Mouse (Mus musculus): Measurements from ENCODE around the gene Rpap3. TPM values are rescaled to one million over a fixed set of nuclear protein-coding genes. Genes with fewer than 3 reads are reported as not detected.

Rpap3 gene
- polyA plus RNA-seq, 1 experiment: 11.7 TPM

DNA sequence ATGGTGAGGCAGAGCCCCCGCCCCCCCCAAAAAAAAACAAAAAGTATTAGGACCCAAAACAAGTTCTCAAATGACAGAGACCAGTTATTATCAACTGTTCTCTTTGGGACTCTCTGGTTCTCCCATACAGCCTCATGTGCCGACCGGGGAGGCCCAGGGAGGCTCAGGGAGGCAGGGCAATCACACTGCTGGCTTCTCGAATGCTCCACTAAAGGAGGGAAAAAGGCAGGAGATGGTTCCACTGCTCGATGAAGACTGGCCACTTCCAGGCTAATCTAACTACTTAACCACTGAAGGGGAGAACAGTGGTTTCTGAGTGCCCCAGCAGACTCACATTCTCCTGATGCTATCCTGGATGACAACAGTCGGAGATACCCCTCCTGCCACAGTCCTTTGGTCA is 6.9 kb upstream of the Rpap3 start:
- H3K4me2 ChIP-seq (ENCODE audit: low read depth): no peak overlapping the region
- no peaks in the 10 kb centered on the region for H3K79me2 ChIP-seq (ENCODE audit: control insufficient read depth, insufficient read depth)
- no peaks in the 10 kb centered on the region for H3K36me3 ChIP-seq (ENCODE audit: control insufficient read depth, insufficient read depth)
- H3ac ChIP-seq (ENCODE audit: control insufficient read depth, insufficient read length): no peak overlapping the region
- peaks cover 15% of the 10 kb centered on the region for H3K27me3 ChIP-seq (ENCODE audit: control insufficient read depth, insufficient read depth, insufficient read length)
- TF ChIP-seq MYOG (IDR thresholded peaks at IDR 0.05; ENCODE audit: control insufficient read depth in 1 of 3, insufficient read depth in 1 of 3, insufficient read length in 2 of 3, low read depth in 2 of 3) (no peak), E2F4 (IDR thresholded peaks at IDR 0.05; ENCODE audit: insufficient read depth) (no peak), SRF (IDR thresholded peaks at IDR 0.05; ENCODE audit: control insufficient read depth, insufficient read length, low read depth) (no peak), CEBPB (IDR thresholded peaks at IDR 0.05; ENCODE audit: insufficient read depth, poor library complexity, severe bottlenecking) (no peak), REST (IDR thresholded peaks at IDR 0.05; ENCODE audit: insufficient read depth, insufficient read length) (no peak), USF1 (IDR thresholded peaks at IDR 0.05; ENCODE audit: low read depth) (no peak), TCF3 (IDR thresholded peaks at IDR 0.05; ENCODE audit: insufficient read length, low read depth) (no peak), POLR2AphosphoS2 (IDR thresholded peaks at IDR 0.05; ENCODE audit: insufficient read length, low read depth) (no peak), MYOD1 (IDR thresholded peaks at IDR 0.05; ENCODE audit: control insufficient read depth in 1 of 3, insufficient read length in 2 of 3, low read depth in 2 of 3) (no peak), TCF12 (IDR thresholded peaks at IDR 0.05; ENCODE audit: insufficient read depth, poor library complexity, severe bottlenecking) (no peak), POLR2A (IDR thresholded peaks at IDR 0.05; ENCODE audit: insufficient read length, low read depth) (no peak), MAX (IDR thresholded peaks at IDR 0.05; ENCODE audit: low read depth) (no peak)
- no peak overlapping the region for H3K4me3 ChIP-seq

DNA sequence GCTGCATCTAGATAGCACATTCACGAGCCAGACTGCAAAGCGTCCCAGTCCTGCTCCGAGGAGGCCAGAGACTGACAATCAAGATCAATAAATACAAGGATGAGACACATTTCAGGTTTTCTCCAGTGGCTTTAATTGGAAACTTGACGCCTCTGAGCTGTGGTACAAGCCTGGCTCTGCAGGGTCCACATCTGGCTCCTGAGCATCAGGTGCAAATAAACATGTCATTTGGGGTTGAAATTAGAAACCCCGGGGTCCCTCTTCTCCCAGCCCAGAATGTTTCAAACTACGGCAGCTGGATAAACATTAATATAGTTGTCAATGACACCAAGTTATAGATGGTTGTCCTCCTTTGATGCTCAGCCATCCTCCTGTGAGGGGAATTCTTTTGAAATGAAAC is 5.3 kb upstream of the Rpap3 start:
- Histone ChIP-seq H3K4me3 (no peak overlapping the region), H3K79me2 (ENCODE audit: control insufficient read depth, insufficient read depth) (peaks cover 2% of the 10 kb centered on the region), H3K27me3 (ENCODE audit: control insufficient read depth, insufficient read depth, insufficient read length) (peaks cover 15% of the 10 kb centered on the region), H3ac (ENCODE audit: control insufficient read depth, insufficient read length) (no peak overlapping the region), H3K4me2 (ENCODE audit: low read depth) (no peak overlapping the region), H3K36me3 (ENCODE audit: control insufficient read depth, insufficient read depth) (no peaks in the 10 kb centered on the region)
- no peak for TF ChIP-seq MYOG (IDR thresholded peaks at IDR 0.05; ENCODE audit: control insufficient read depth in 1 of 3, insufficient read depth in 1 of 3, insufficient read length in 2 of 3, low read depth in 2 of 3)
- TF ChIP-seq TCF12 (IDR thresholded peaks at IDR 0.05; ENCODE audit: insufficient read depth, poor library complexity, severe bottlenecking): no peak
- TF ChIP-seq POLR2AphosphoS2 (IDR thresholded peaks at IDR 0.05; ENCODE audit: insufficient read length, low read depth): no peak
- no peak for TF ChIP-seq USF1 (IDR thresholded peaks at IDR 0.05; ENCODE audit: low read depth)
- TF ChIP-seq TCF3 (IDR thresholded peaks at IDR 0.05; ENCODE audit: insufficient read length, low read depth): no peak
- TF ChIP-seq REST (IDR thresholded peaks at IDR 0.05; ENCODE audit: insufficient read depth, insufficient read length): no peak
- no peak for TF ChIP-seq CEBPB (IDR thresholded peaks at IDR 0.05; ENCODE audit: insufficient read depth, poor library complexity, severe bottlenecking)
- TF ChIP-seq MYOD1 (IDR thresholded peaks at IDR 0.05; ENCODE audit: control insufficient read depth in 1 of 3, insufficient read length in 2 of 3, low read depth in 2 of 3): no peak
- TF ChIP-seq POLR2A (IDR thresholded peaks at IDR 0.05; ENCODE audit: insufficient read length, low read depth): no peak
- TF ChIP-seq SRF (IDR thresholded peaks at IDR 0.05; ENCODE audit: control insufficient read depth, insufficient read length, low read depth): no peak
- no peak for TF ChIP-seq E2F4 (IDR thresholded peaks at IDR 0.05; ENCODE audit: insufficient read depth)
- TF ChIP-seq MAX (IDR thresholded peaks at IDR 0.05; ENCODE audit: low read depth): no peak

DNA sequence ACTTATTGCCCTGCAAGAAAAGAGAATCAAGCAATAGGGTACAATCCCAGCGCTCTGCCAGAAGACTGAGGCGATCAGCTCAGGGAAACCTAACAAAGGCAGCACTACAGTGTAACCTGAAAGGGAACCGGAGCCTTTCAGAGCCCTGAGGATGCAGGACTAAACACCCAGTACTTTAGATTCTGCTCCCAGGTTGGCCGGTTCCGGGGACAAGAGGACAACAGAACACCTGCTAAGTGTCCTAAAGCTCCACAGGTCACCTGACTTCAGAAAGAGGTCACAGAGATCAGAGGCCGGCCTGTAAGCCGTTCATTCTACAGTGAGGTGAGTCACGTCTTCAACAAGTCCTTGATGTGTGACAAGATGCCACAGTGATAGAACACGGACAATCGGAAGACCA is 9.0 kb downstream of the Rpap3 start:
- no peak overlapping the region for H3ac ChIP-seq (ENCODE audit: control insufficient read depth, insufficient read length)
- H3K4me3 ChIP-seq: no peak overlapping the region
- H3K4me2 ChIP-seq (ENCODE audit: low read depth): no peak overlapping the region
- H3K36me3 ChIP-seq (ENCODE audit: control insufficient read depth, insufficient read depth): peaks cover 31% of the 10 kb centered on the region
- no peak for TF ChIP-seq TCF12 (IDR thresholded peaks at IDR 0.05; ENCODE audit: insufficient read depth, poor library complexity, severe bottlenecking)
- TF ChIP-seq TCF3 (IDR thresholded peaks at IDR 0.05; ENCODE audit: insufficient read length, low read depth): no peak
- TF ChIP-seq SRF (IDR thresholded peaks at IDR 0.05; ENCODE audit: control insufficient read depth, insufficient read length, low read depth): no peak
- no peak for TF ChIP-seq MYOG (IDR thresholded peaks at IDR 0.05; ENCODE audit: control insufficient read depth in 1 of 3, insufficient read depth in 1 of 3, insufficient read length in 2 of 3, low read depth in 2 of 3)
- TF ChIP-seq REST (IDR thresholded peaks at IDR 0.05; ENCODE audit: insufficient read depth, insufficient read length): no peak
- no peak for TF ChIP-seq MYOD1 (IDR thresholded peaks at IDR 0.05; ENCODE audit: control insufficient read depth in 1 of 3, insufficient read length in 2 of 3, low read depth in 2 of 3)
- no peak for TF ChIP-seq MAX (IDR thresholded peaks at IDR 0.05; ENCODE audit: low read depth)
- TF ChIP-seq CEBPB (IDR thresholded peaks at IDR 0.05; ENCODE audit: insufficient read depth, poor library complexity, severe bottlenecking): no peak
- TF ChIP-seq POLR2AphosphoS2 (IDR thresholded peaks at IDR 0.05; ENCODE audit: insufficient read length, low read depth): no peak
- no peak for TF ChIP-seq USF1 (IDR thresholded peaks at IDR 0.05; ENCODE audit: low read depth)
- no peak for TF ChIP-seq E2F4 (IDR thresholded peaks at IDR 0.05; ENCODE audit: insufficient read depth)
- no peak for TF ChIP-seq POLR2A (IDR thresholded peaks at IDR 0.05; ENCODE audit: insufficient read length, low read depth)
- H3K79me2 ChIP-seq (ENCODE audit: control insufficient read depth, insufficient read depth): no peaks in the 10 kb centered on the region
- no peaks in the 10 kb centered on the region for H3K27me3 ChIP-seq (ENCODE audit: control insufficient read depth, insufficient read depth, insufficient read length)

DNA sequence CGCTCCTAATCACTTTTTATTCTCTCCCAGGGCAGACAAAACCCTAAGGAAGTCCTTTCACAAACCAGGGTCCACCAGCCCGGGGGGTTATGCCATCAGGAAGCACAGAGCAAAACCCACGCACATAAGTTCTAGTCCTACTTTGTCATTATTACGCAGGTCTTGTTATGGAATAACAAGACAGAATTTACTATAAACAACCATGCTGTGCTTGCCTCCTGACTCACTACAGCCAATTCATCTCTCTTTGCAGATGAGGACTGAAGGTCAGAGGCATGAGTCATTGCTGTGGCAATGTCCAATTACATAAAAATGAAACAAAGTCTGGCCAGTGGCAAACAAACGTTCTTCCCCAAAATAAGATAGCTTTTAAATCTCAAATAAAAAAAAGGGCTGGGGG is 12.2 kb downstream of the Rpap3 start:
- peaks cover 30% of the 10 kb centered on the region for H3K36me3 ChIP-seq (ENCODE audit: control insufficient read depth, insufficient read depth)
- H3K79me2 ChIP-seq (ENCODE audit: control insufficient read depth, insufficient read depth): no peaks in the 10 kb centered on the region
- H3K4me3 ChIP-seq: no peak overlapping the region
- H3K4me2 ChIP-seq (ENCODE audit: low read depth): peak overlapping the region; percentile 1
- H3ac ChIP-seq (ENCODE audit: control insufficient read depth, insufficient read length): no peak overlapping the region
- TF ChIP-seq CEBPB (IDR thresholded peaks at IDR 0.05; ENCODE audit: insufficient read depth, poor library complexity, severe bottlenecking): no peak
- TF ChIP-seq MYOD1 (IDR thresholded peaks at IDR 0.05; ENCODE audit: control insufficient read depth in 1 of 3, insufficient read length in 2 of 3, low read depth in 2 of 3): no peak
- no peak for TF ChIP-seq TCF12 (IDR thresholded peaks at IDR 0.05; ENCODE audit: insufficient read depth, poor library complexity, severe bottlenecking)
- TF ChIP-seq TCF3 (IDR thresholded peaks at IDR 0.05; ENCODE audit: insufficient read length, low read depth): no peak
- no peak for TF ChIP-seq MAX (IDR thresholded peaks at IDR 0.05; ENCODE audit: low read depth)
- no peak for TF ChIP-seq SRF (IDR thresholded peaks at IDR 0.05; ENCODE audit: control insufficient read depth, insufficient read length, low read depth)
- TF ChIP-seq POLR2A (IDR thresholded peaks at IDR 0.05; ENCODE audit: insufficient read length, low read depth): no peak
- TF ChIP-seq E2F4 (IDR thresholded peaks at IDR 0.05; ENCODE audit: insufficient read depth): no peak
- H3K27me3 ChIP-seq (ENCODE audit: control insufficient read depth, insufficient read depth, insufficient read length): no peaks in the 10 kb centered on the region

Data from myocyte (in vitro differentiated cells).